In genomic region chr1:72992944-72993464, GRCm38 (mm10) we compare ENCODE assay signal across 17 mouse cellular contexts. TPM values are rescaled to one million over a fixed set of nuclear protein-coding genes. Genes with fewer than 3 reads are reported as not detected.
A peak's percentile ranks its signal among the peaks of the same experiment; 100 is the strongest.
DNase-seq lines count a peak whose midpoint lies in the region; ATAC-seq and TF ChIP-seq lines count a peak whose summit lies in the region.
"Had no signal": no experiment of that assay in that cellular context is flagged by ENCODE, and none has a peak within 500 bp of the region (broad histone marks: within the 10 kb centered on the region; RNA-seq: fewer than 3 reads in every experiment).

No protein-coding gene starts in this region.

- H3K27ac ChIP-seq in gastrocnemius, adult 2 months = peak overlapping the region; percentile 49
- no peak overlapping the region for H3K27ac ChIP-seq in forebrain, embryonic 14.5 days (ENCODE audit: low read depth, low read length)
- no peak overlapping the region for H3K27ac ChIP-seq in hindbrain, embryonic 16.5 days (ENCODE audit: low read depth, low read length)
- H3K27ac ChIP-seq: forebrain, embryonic 10.5 days; kidney, embryonic 15.5 days; liver, embryonic 15.5 days; macrophage; neural tube, embryonic 15.5 days had no signal

- peak; percentile 67 for DNase-seq in gastrocnemius, adult 2 months
- DNase-seq in gastrocnemius, postnatal 10 days = no peak
- peak; percentile 15 for DNase-seq in left cerebral cortex, adult 18-20 months (ENCODE audit: low spot score in 2 of 2)
- DNase-seq in left cerebral cortex, adult 11 months (ENCODE audit: low spot score) = no peak
- peak; percentile 76 for DNase-seq in cerebellum, adult 8-10 months
- DNase-seq in right cerebral cortex, postnatal 25 days = peak; percentile 21
- DNase-seq in forebrain, embryonic 14.5 days (ENCODE audit: low spot score) = no peak
- DNase-seq: B cell, adult 2 months had no signal

- no peak overlapping the region for H3K9ac ChIP-seq in forebrain, embryonic 14.5 days (ENCODE audit: low read length)
- no peak overlapping the region for H3K9ac ChIP-seq in hindbrain, embryonic 16.5 days (ENCODE audit: low read depth, low read length)
- H3K9ac ChIP-seq: kidney, embryonic 15.5 days; liver, embryonic 15.5 days; neural tube, embryonic 15.5 days had no signal

- TF ChIP-seq CTCF in gastrocnemius, adult 2 months (IDR thresholded peaks at IDR 0.05) = no peak

- no peak overlapping the region for H3K4me3 ChIP-seq in gastrocnemius, adult 2 months
- no peak overlapping the region for H3K4me3 ChIP-seq in forebrain, embryonic 14.5 days (ENCODE audit: low read depth, low read length)
- H3K4me3 ChIP-seq in hindbrain, embryonic 16.5 days (ENCODE audit: low read length) = no peak overlapping the region
- H3K4me3 ChIP-seq: forebrain, embryonic 10.5 days; kidney, embryonic 15.5 days; liver, embryonic 15.5 days; neural tube, embryonic 15.5 days had no signal

- H3K9me3 ChIP-seq in forebrain, embryonic 14.5 days (replicated peaks; ENCODE audit: control insufficient read depth, low read length) = no peaks in the 10 kb centered on the region
- H3K9me3 ChIP-seq in hindbrain, embryonic 16.5 days (ENCODE audit: control insufficient read depth, low read length) = no peaks in the 10 kb centered on the region
- H3K9me3 ChIP-seq: forebrain, embryonic 10.5 days; kidney, embryonic 15.5 days; liver, embryonic 15.5 days; neural tube, embryonic 15.5 days had no signal

- no peaks in the 10 kb centered on the region for H3K4me1 ChIP-seq in forebrain, embryonic 14.5 days (ENCODE audit: control insufficient read depth, insufficient read depth, low read length)
- H3K4me1 ChIP-seq in hindbrain, embryonic 16.5 days (ENCODE audit: control insufficient read depth, insufficient read depth, low read depth, low read length) = no peaks in the 10 kb centered on the region
- H3K4me1 ChIP-seq: forebrain, embryonic 10.5 days; kidney, embryonic 15.5 days; liver, embryonic 15.5 days; neural tube, embryonic 15.5 days had no signal

- no peaks in the 10 kb centered on the region for H3K36me3 ChIP-seq in forebrain, embryonic 14.5 days (ENCODE audit: control insufficient read depth, insufficient read depth, low read length)
- H3K36me3 ChIP-seq in hindbrain, embryonic 16.5 days (ENCODE audit: control insufficient read depth, insufficient read depth, low read length) = no peaks in the 10 kb centered on the region
- H3K36me3 ChIP-seq: forebrain, embryonic 10.5 days; G1E; kidney, embryonic 15.5 days; liver, embryonic 15.5 days; neural tube, embryonic 15.5 days had no signal

- WGBS in forebrain, embryonic 14.5 days = 68% methylated on average over 2 of the region's 2 CpGs
- 60% methylated on average over 2 of the region's 2 CpGs for WGBS in hindbrain, embryonic 16.5 days

- no peak for ATAC-seq in forebrain, embryonic 14.5 days
- ATAC-seq in hindbrain, embryonic 16.5 days = no peak

- H3K4me2 ChIP-seq in forebrain, embryonic 14.5 days (ENCODE audit: low read length) = no peak overlapping the region
- no peak overlapping the region for H3K4me2 ChIP-seq in hindbrain, embryonic 16.5 days (ENCODE audit: low read length)
- H3K4me2 ChIP-seq: kidney, embryonic 15.5 days; liver, embryonic 15.5 days; neural tube, embryonic 15.5 days had no signal

- intact Hi-C loops in gastrocnemius, adult 2 months (cut with DNase I) = no loop called here

- H3K27me3 ChIP-seq in forebrain, embryonic 14.5 days (replicated peaks; ENCODE audit: control insufficient read depth, insufficient read depth, low read length) = no peaks in the 10 kb centered on the region
- no peaks in the 10 kb centered on the region for H3K27me3 ChIP-seq in hindbrain, embryonic 16.5 days (replicated peaks; ENCODE audit: control insufficient read depth, insufficient read depth, low read length)
- H3K27me3 ChIP-seq: kidney, embryonic 15.5 days; neural tube, embryonic 15.5 days had no signal

RNA-seq across cellular contexts. Expression of gene Tnp1, which starts 22.7 kb away (rescaled TPM):
- not detected for total RNA-seq in gastrocnemius, adult 2 months (2021)
- total RNA-seq in gastrocnemius, postnatal 10 days (2021) = not detected
- total RNA-seq in left cerebral cortex, adult 18-20 months (2021) = not detected
- not detected in 2 replicates for polyA plus RNA-seq in forebrain, embryonic 14.5 days (2014; fragmentation: Nextera tagmentation; extraction: Ambion mirVana)
- polyA plus RNA-seq in hindbrain, embryonic 16.5 days (2015; fragmentation: Nextera tagmentation; extraction: Ambion mirVana) = not detected in 2 replicates
- total RNA-seq: G1E; left cerebral cortex, postnatal 10 days had no signal
- polyA plus RNA-seq: forebrain, embryonic 10.5 days; G1E; kidney, embryonic 15.5 days; liver, embryonic 15.5 days; macrophage; neural tube, embryonic 15.5 days; spleen, adult 2 months had no signal

Comparison
In these comparisons a context has a peak if more than half of its experiments do, and no peak if none do; other contexts are left out.
1. DNase-seq: peak in gastrocnemius, adult 2 months (single experiment), left cerebral cortex, adult 18-20 months (2 of 2), cerebellum, adult 8-10 months (single experiment) and right cerebral cortex, postnatal 25 days (single experiment); none in gastrocnemius, postnatal 10 days (single experiment), left cerebral cortex, adult 11 months (single experiment) and forebrain, embryonic 14.5 days (single experiment).